Mouse (Mus musculus) neural tube, embryonic 14.5 days (tissue): ENCODE results near the gene Coa5. TPM values are rescaled to one million over a fixed set of nuclear protein-coding genes. Genes with fewer than 3 reads are reported as not detected.

Experiments
- polyA plus RNA-seq: library from polyadenylated mRNA; unstranded; fragments of >200 nt; fragmentation: Nextera tagmentation; extraction: Ambion mirVana; gene quantifications from 2 replicates; pipeline ENCODE4 v1.2.1, GENCODE M21; 2014

Gene Coa5
- polyA plus RNA-seq, 1 experiment from 2014 or later: 76.1 TPM

Other genes with a start within 250 kb of the Coa5 start
- 0.13 TPM in 1 of 2 replicates, not detected in the other for gene Cnga3, start 215.7 kb downstream of the Coa5 start, polyA plus RNA-seq
- gene Inpp4a, start 130.2 kb downstream of the Coa5 start, polyA plus RNA-seq: 67.9 and 72.2 TPM in 2 replicates
- gene Unc50, start within 50 bp of the Coa5 start, polyA plus RNA-seq: 120 and 126 TPM in 2 replicates
- gene Mgat4a, start 110.9 kb upstream of the Coa5 start, polyA plus RNA-seq: 14.8 and 17.2 TPM in 2 replicates